Mouse (Mus musculus): ENCODE measurements at regions not wholly inside any gene's neighbourhood (a gene's known extent, or its start where the extent isn't known, plus 50 kb on each side); places are given as distances from the start of the nearest gene placed in this dataset.

DNA sequence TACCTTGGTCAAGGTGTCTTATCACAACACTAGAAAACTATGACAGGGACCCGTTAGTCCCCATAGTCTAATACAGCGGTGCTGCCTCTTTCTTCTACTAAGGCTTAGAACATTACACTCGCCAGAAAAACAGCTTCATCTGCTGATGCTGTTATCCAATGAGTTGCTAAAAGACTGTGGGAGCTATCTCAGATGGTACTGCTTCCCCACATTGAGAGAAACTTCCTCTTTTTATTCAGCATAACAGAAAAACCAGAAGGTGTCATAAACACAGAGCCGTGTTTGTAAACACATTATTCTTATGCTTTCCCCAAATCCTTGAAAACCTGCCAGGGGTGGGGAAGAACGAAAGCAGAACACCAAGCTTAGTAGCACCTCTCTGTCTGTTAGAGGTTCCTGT is 49.9 kb upstream of the Arhgap5 start:
- no peak for DNase-seq (ENCODE audit: extremely low read depth, insufficient read length, low spot score)

Measured in 3134 (cell line).